Mouse (Mus musculus) liver, adult 2 months (tissue): ENCODE data around the gene Sh2d1b1. TPM values are rescaled to one million over a fixed set of nuclear protein-coding genes. Genes with fewer than 3 reads are reported as not detected.

Experiments used
- DNase-seq: peaks from one replicate; pipeline ENCODE4 v3.0.0-alpha.2; 2011; ENCODE audit warnings: low read depth, low spot score; ENCODE audit errors: extremely low read depth
- H3K27ac ChIP-seq: fragments of 200-500 bp; replicated peaks from 2 replicates; pipeline ENCODE4 v1.5.1; 2012; ENCODE audit warnings: low read depth, mild to moderate bottlenecking, control low read depth, inconsistent platforms, low read length; ENCODE audit not compliant: insufficient read depth
- H3K27me3 ChIP-seq: fragments of 200-500 bp; 2 replicates; pipeline ENCODE4 v1.6.1; 2012; ENCODE audit warnings: mild to moderate bottlenecking, moderate library complexity, low read length, inconsistent platforms; ENCODE audit not compliant: control insufficient read depth, insufficient read depth
- H3K36me3 ChIP-seq: fragments of 200-500 bp; 2 replicates; pipeline ENCODE4 v1.6.1; 2012; ENCODE audit warnings: low read length, inconsistent platforms; ENCODE audit not compliant: control insufficient read depth, insufficient read depth
- H3K4me1 ChIP-seq: fragments of 200-500 bp; 2 replicates; pipeline ENCODE4 v1.6.1; 2011; ENCODE audit warnings: low read length; ENCODE audit not compliant: control insufficient read depth, insufficient read depth
- H3K4me3 ChIP-seq: fragments of 200-500 bp; 2 replicates; pipeline ENCODE4 v1.5.1; 2011; ENCODE audit warnings: low read depth, mild to moderate bottlenecking, control low read depth, low read length, moderate library complexity; ENCODE audit not compliant: insufficient read depth
- H3K79me2 ChIP-seq: fragments of 200-500 bp; 2 replicates; pipeline ENCODE4 v1.6.1; 2012; ENCODE audit warnings: inconsistent platforms, mild to moderate bottlenecking, low read length, moderate library complexity; ENCODE audit not compliant: control insufficient read depth, insufficient read depth
- H3K9ac ChIP-seq: fragments of 200-500 bp; 2 replicates; pipeline ENCODE4 v1.6.1; 2012; ENCODE audit warnings: low read depth, mild to moderate bottlenecking, control low read depth, inconsistent platforms, low read length
- CTCF ChIP-seq: fragments of 200-500 bp; IDR thresholded peaks from 2 replicates; pipeline ENCODE4 v1.5.1; 2011; ENCODE audit warnings: low read depth, low read length, control low read depth
- POLR2A ChIP-seq: fragments of 200-500 bp; IDR thresholded peaks from 2 replicates; pipeline ENCODE4 v1.6.1; 2011; ENCODE audit warnings: low read length, control low read depth; ENCODE audit not compliant: insufficient read depth; ENCODE audit errors: extremely low read depth
- WGBS: fragments of 180-500 bp; shearing (Covaris S2); methylation state at CpG from one replicate; pipeline ENCODE4 v1.1.7; 2018; 5-methylcytosine and 5-hydroxymethylcytosine counted together
- polyA plus RNA-seq: library from polyadenylated mRNA; depleted of rRNA; stranded (reverse); fragments of >200 nt; gene quantifications from 2 replicates; pipeline ENCODE4 v1.2.3, GENCODE M21; 2012
- total RNA-seq: library from RNA; depleted of rRNA; stranded (reverse); fragments of >200 nt; gene quantifications from 2 replicates; pipeline ENCODE4 v1.2.3, GENCODE M21; 2014

Sh2d1b1 gene
- total and polyA plus RNA-seq, 2 experiments: not detected

- Histone ChIP-seq H3K4me3 (no peak overlapping the region), H3K9ac (no peak overlapping the region), H3K79me2 (no peaks in the 10 kb centered on the region), H3K27me3 (no peaks in the 10 kb centered on the region), H3K4me1 (no peaks in the 10 kb centered on the region), H3K27ac (no peak overlapping the region), H3K36me3 (no peaks in the 10 kb centered on the region)
- 88% methylated on average over 4 of the region's 4 CpGs for WGBS
- DNase-seq: no peak
- TF ChIP-seq CTCF (no peak), POLR2A (no peak)
These were observed 6.4 kb upstream of the Sh2d1b1 start for GRCm38 (mm10) chr1:170270696-170271095.

- Histone ChIP-seq H3K79me2 (no peaks in the 10 kb centered on the region), H3K27ac (no peak overlapping the region), H3K9ac (no peak overlapping the region), H3K27me3 (no peaks in the 10 kb centered on the region), H3K4me3 (no peak overlapping the region), H3K36me3 (no peaks in the 10 kb centered on the region), H3K4me1 (no peaks in the 10 kb centered on the region)
- no peak for DNase-seq
- TF ChIP-seq POLR2A (no peak), CTCF (no peak)
These were observed 3.9 kb upstream of the Sh2d1b1 start for GRCm38 (mm10) chr1:170273252-170273651.

- Histone ChIP-seq H3K4me3 (no peak overlapping the region), H3K9ac (no peak overlapping the region), H3K27ac (no peak overlapping the region), H3K27me3 (no peaks in the 10 kb centered on the region), H3K4me1 (no peaks in the 10 kb centered on the region), H3K79me2 (no peaks in the 10 kb centered on the region), H3K36me3 (no peaks in the 10 kb centered on the region)
- 76% methylated on average over 4 of the region's 4 CpGs for WGBS
- TF ChIP-seq CTCF (no peak), POLR2A (no peak)
- DNase-seq: peak; percentile 13
These were observed 5.5 kb downstream of the Sh2d1b1 start for GRCm38 (mm10) chr1:170282415-170283129.

GRCm38 (mm10) chr1:170292239-170292951, 15.3 kb downstream of the Sh2d1b1 start:
- H3K27me3 ChIP-seq: no peaks in the 10 kb centered on the region
- no peak overlapping the region for H3K9ac ChIP-seq
- no peak overlapping the region for H3K27ac ChIP-seq
- no peaks in the 10 kb centered on the region for H3K79me2 ChIP-seq
- peak; percentile 58 for TF ChIP-seq CTCF
- TF ChIP-seq POLR2A: no peak
- H3K4me3 ChIP-seq: no peak overlapping the region
- peak; percentile 97 for DNase-seq
- no peaks in the 10 kb centered on the region for H3K36me3 ChIP-seq
- 12% methylated on average over 9 of the region's 9 CpGs for WGBS
- no peaks in the 10 kb centered on the region for H3K4me1 ChIP-seq

- Histone ChIP-seq H3K27ac (no peak overlapping the region), H3K79me2 (no peaks in the 10 kb centered on the region), H3K9ac (no peak overlapping the region), H3K36me3 (no peaks in the 10 kb centered on the region), H3K27me3 (no peaks in the 10 kb centered on the region), H3K4me3 (no peak overlapping the region), H3K4me1 (no peaks in the 10 kb centered on the region)
- 85% methylated on average over 5 of the region's 5 CpGs for WGBS
- DNase-seq: no peak
- TF ChIP-seq CTCF (no peak), POLR2A (no peak)
These were observed 16.1 kb downstream of the Sh2d1b1 start for GRCm38 (mm10) chr1:170293257-170293656.
